35 mouse cellular contexts compared by ENCODE assay signal in the genomic region with DNA sequence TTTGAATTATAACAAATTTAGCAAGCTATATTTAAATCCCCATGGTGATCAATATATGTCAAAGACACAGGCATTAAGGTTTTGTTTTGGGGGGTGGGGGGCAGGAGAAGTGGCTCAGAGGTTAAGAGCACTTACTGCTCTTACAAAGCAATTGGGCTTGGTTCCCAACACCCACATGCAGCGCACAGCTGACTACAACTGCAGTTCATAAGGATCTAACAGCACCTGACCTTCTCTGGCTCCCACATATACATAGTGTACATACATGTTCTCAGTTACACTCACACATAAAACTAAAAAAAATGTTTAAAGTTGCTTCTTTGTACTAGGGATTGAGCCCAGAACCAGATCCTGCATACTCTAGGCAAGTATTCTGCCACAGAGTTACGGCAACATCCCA.
"Had no signal": no experiment of that assay in that cellular context is flagged by ENCODE, and none has a peak within 500 bp of the region (broad histone marks: within the 10 kb centered on the region; RNA-seq: fewer than 3 reads in every experiment).

No protein-coding gene starts in this region.

- ATAC-seq: hindbrain, embryonic 16.5 days; hindbrain, postnatal 0 days; inflammation-experienced regulatory T-cells, adult 6 months; intestine, embryonic 15.5 days; intestine, embryonic 16.5 days; intestine, postnatal 0 days had no signal

- DNase-seq: heart, postnatal 14 days; heart, postnatal 36 days; heart, postnatal 4 days; kidney, adult 11 months; kidney, adult 18-20 months; kidney, adult 2 months; kidney, adult 8-10 months; kidney, adult 9 months; kidney, postnatal 10 days; kidney, postnatal 14 days; kidney, postnatal 25 days; kidney, postnatal 36 days; kidney, postnatal 4 days; layer of hippocampus, adult 9-11 months; layer of hippocampus, postnatal 36 days had no signal

- H3K27ac ChIP-seq: heart, embryonic 10.5 days; heart, embryonic 13.5 days; heart, embryonic 15.5 days; hindbrain, embryonic 10.5 days; hindbrain, embryonic 12.5 days; hindbrain, embryonic 13.5 days; hindbrain, embryonic 14.5 days; hindbrain, embryonic 15.5 days; hindbrain, postnatal 0 days; intestine, embryonic 15.5 days; kidney, embryonic 15.5 days; kidney, postnatal 0 days; layer of hippocampus, adult 2 months; left cerebral cortex, adult 2 months had no signal

- H3K4me2 ChIP-seq: heart, embryonic 11.5 days; heart, embryonic 12.5 days; heart, embryonic 13.5 days; heart, embryonic 15.5 days; hindbrain, embryonic 12.5 days; hindbrain, embryonic 13.5 days; hindbrain, embryonic 14.5 days; hindbrain, embryonic 15.5 days; intestine, embryonic 15.5 days; kidney, embryonic 15.5 days had no signal

- H3K4me1 ChIP-seq: heart, embryonic 10.5 days; heart, embryonic 12.5 days; heart, embryonic 15.5 days; hindbrain, embryonic 10.5 days; hindbrain, embryonic 12.5 days; hindbrain, embryonic 13.5 days; hindbrain, embryonic 15.5 days; intestine, embryonic 15.5 days; kidney, embryonic 15.5 days had no signal

- H3K9ac ChIP-seq: heart, embryonic 12.5 days; heart, embryonic 13.5 days; heart, embryonic 15.5 days; hindbrain, embryonic 12.5 days; hindbrain, embryonic 13.5 days; hindbrain, embryonic 14.5 days; hindbrain, embryonic 15.5 days; intestine, embryonic 15.5 days; kidney, embryonic 15.5 days had no signal

- H3K4me3 ChIP-seq: heart, embryonic 10.5 days; heart, embryonic 12.5 days; heart, embryonic 13.5 days; heart, embryonic 15.5 days; hindbrain, embryonic 10.5 days; hindbrain, embryonic 12.5 days; hindbrain, embryonic 13.5 days; hindbrain, embryonic 15.5 days; intestine, embryonic 15.5 days; kidney, embryonic 15.5 days; layer of hippocampus, adult 2 months; left cerebral cortex, adult 2 months had no signal

- H3K27me3 ChIP-seq: heart, embryonic 12.5 days; heart, embryonic 13.5 days; heart, embryonic 15.5 days; hindbrain, embryonic 12.5 days; hindbrain, embryonic 13.5 days; hindbrain, embryonic 15.5 days; intestine, embryonic 15.5 days; kidney, embryonic 15.5 days had no signal

- H3K9me3 ChIP-seq: heart, embryonic 10.5 days; heart, embryonic 12.5 days; heart, embryonic 13.5 days; heart, embryonic 15.5 days; hindbrain, embryonic 10.5 days; hindbrain, embryonic 12.5 days; hindbrain, embryonic 13.5 days; hindbrain, embryonic 15.5 days; intestine, embryonic 15.5 days; kidney, embryonic 15.5 days had no signal
